Mouse (Mus musculus): ENCODE measurements around the gene Hdac9.

DNA sequence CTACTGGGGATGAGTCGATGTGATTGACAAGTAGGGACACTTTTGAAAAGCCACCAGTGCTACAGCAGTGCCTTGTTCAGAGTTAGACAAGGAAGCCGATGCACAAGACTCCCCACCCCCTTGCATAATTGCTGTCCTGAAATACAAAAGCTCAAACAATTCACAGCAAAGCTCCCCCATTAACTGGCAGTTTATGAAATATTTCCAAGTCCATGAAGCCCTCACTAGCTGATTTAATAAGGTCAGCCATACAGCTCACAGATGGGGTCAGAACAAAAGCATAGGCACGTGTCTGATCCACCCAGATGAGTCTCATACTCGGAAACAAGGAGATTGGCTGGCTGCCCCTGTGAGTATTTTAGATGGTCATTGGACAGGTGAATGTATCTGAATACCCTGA lies 228.0 kb downstream of the Hdac9 start:
- TF ChIP-seq POLR2A (IDR thresholded peaks at IDR 0.05; ENCODE audit: borderline replicate concordance, control insufficient read depth, low read depth, low read length) (no peak), CTCF (IDR thresholded peaks at IDR 0.05; ENCODE audit: control insufficient read depth, insufficient read depth, low read length) (no peak)
